Mouse (Mus musculus): ENCODE results near the gene Strn. TPM values are rescaled to one million over a fixed set of nuclear protein-coding genes. Genes with fewer than 3 reads are reported as not detected.

Strn gene
- polyA plus RNA-seq, 1 experiment from 2014 or later, result 4.3 TPM

DNA sequence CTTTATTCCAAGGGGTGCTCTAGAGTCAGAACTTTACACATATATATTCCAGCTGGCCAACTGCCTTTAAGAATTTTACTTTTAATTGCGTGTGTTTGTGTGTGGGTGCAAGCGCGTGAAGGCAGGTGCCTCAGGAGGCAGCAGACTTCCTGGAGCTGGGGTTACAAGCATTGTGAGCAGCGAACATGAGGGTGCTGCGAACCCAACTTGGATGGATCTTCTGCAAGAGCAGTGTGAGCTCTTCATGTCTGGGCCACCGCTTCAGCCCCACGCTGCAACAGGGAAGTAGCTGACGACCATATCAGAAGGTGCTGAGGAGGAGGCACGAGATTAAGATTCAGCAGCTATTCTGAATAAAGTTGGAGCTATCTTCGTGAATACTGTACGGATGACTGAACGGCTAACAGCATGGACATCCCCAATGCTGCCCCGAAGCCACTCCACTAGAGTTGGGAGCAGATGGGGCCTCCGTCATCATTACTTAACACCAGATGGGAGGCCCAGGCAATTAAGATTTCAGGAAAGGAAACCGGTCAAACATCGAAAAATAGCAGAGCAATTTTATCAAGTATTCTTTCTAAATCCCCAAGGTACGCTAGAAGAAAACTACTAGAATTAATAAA is 93.0 kb downstream of the Strn start:
- Histone ChIP-seq H3K4me2 (ENCODE audit: low read length) (no peak overlapping the region), H3K27me3 (replicated peaks; ENCODE audit: control insufficient read depth, insufficient read depth, low read length) (no peaks in the 10 kb centered on the region), H3K4me3 (ENCODE audit: low read length) (no peak overlapping the region), H3K9me3 (ENCODE audit: control insufficient read depth, low read length) (no peaks in the 10 kb centered on the region), H3K4me1 (ENCODE audit: control insufficient read depth, insufficient read depth, low read depth, low read length) (no peaks in the 10 kb centered on the region), H3K27ac (ENCODE audit: low read depth, low read length) (no peak overlapping the region), H3K36me3 (ENCODE audit: control insufficient read depth, insufficient read depth, low read length) (no peaks in the 10 kb centered on the region), H3K9ac (ENCODE audit: low read depth, low read length) (no peak overlapping the region)
- 63% methylated on average over 17 of the region's 17 CpGs for WGBS
- peak; percentile 67; the same call in 1 of the 2 replicates for ATAC-seq

DNA sequence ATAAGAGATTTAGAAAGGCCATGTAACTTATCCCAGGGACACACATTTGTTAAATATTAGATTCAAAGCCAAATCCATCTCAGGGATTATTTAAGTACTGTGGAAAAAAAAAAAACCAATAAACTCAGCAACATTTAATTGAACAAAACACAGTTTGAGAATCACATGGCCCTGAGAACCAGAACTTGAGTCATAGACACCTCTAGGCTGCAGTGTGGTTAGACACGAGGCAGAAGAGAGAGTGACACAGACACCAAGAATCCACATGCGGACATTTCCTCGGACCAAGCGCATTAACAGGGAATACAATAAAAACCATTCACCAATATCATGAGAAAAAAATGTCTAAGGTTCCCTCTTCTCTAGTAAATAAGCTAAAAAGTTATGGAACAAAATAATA is 94.7 kb downstream of the Strn start:
- Histone ChIP-seq H3K4me2 (ENCODE audit: low read length) (no peak overlapping the region), H3K27ac (ENCODE audit: low read depth, low read length) (no peak overlapping the region), H3K27me3 (replicated peaks; ENCODE audit: control insufficient read depth, insufficient read depth, low read length) (no peaks in the 10 kb centered on the region), H3K36me3 (ENCODE audit: control insufficient read depth, insufficient read depth, low read length) (no peaks in the 10 kb centered on the region), H3K9me3 (ENCODE audit: control insufficient read depth, low read length) (no peaks in the 10 kb centered on the region), H3K4me1 (ENCODE audit: control insufficient read depth, insufficient read depth, low read depth, low read length) (no peaks in the 10 kb centered on the region), H3K9ac (ENCODE audit: low read depth, low read length) (no peak overlapping the region), H3K4me3 (ENCODE audit: low read length) (no peak overlapping the region)
- no peak for ATAC-seq
- 88% methylated on average over 4 of the region's 4 CpGs for WGBS

DNA sequence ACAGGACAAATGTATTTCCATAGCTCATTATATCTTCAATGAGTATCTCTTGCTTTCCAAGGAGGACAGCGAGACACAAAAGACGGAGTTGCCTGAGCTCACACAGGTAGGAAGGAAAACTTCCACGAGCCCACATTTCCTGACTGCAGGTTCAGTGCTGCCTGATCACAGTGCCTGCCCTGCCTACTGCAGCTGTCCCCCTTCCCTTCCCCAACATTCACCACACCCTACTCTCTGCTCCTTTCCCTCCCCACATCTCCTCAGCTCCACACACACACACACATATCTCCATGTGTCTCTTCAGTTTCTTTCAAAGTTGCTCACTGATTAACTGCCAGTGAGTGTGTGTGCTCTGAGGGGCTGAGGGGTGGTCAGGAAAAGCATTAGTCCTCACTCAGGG is 96.6 kb downstream of the Strn start:
- Histone ChIP-seq H3K4me3 (ENCODE audit: low read length) (no peak overlapping the region), H3K9ac (ENCODE audit: low read depth, low read length) (no peak overlapping the region), H3K27ac (ENCODE audit: low read depth, low read length) (no peak overlapping the region), H3K27me3 (replicated peaks; ENCODE audit: control insufficient read depth, insufficient read depth, low read length) (no peaks in the 10 kb centered on the region), H3K36me3 (ENCODE audit: control insufficient read depth, insufficient read depth, low read length) (no peaks in the 10 kb centered on the region), H3K4me2 (ENCODE audit: low read length) (no peak overlapping the region), H3K4me1 (ENCODE audit: control insufficient read depth, insufficient read depth, low read depth, low read length) (no peaks in the 10 kb centered on the region), H3K9me3 (ENCODE audit: control insufficient read depth, low read length) (no peaks in the 10 kb centered on the region)
- 92% methylated on average over 3 of the region's 3 CpGs for WGBS
- ATAC-seq, result no peak

DNA sequence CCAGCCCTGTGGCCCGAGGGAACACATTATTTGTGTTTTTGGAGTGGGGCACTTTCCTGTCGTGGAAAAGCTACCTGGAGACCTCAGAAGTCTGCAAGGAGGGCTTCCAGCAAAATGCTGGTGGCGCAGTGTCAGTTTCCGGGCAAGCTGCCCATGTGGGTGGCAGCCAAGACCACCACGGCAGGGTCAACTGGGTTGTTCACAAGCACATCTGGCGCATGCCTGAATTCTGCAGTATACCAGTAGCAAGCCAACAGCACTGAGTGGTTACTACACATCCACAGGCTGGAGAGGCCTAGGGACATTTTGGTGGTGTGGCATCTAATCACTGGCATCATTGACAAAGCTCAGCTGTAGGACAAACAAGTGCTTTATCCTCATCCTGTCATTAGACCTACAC is 97.9 kb downstream of the Strn start:
- Histone ChIP-seq H3K4me1 (ENCODE audit: control insufficient read depth, insufficient read depth, low read depth, low read length) (no peaks in the 10 kb centered on the region), H3K36me3 (ENCODE audit: control insufficient read depth, insufficient read depth, low read length) (no peaks in the 10 kb centered on the region), H3K4me2 (ENCODE audit: low read length) (no peak overlapping the region), H3K9me3 (ENCODE audit: control insufficient read depth, low read length) (no peaks in the 10 kb centered on the region), H3K4me3 (ENCODE audit: low read length) (no peak overlapping the region), H3K9ac (ENCODE audit: low read depth, low read length) (no peak overlapping the region), H3K27me3 (replicated peaks; ENCODE audit: control insufficient read depth, insufficient read depth, low read length) (no peaks in the 10 kb centered on the region), H3K27ac (ENCODE audit: low read depth, low read length) (no peak overlapping the region)
- WGBS, result 66% methylated on average over 6 of the region's 6 CpGs
- ATAC-seq, result no peak

DNA sequence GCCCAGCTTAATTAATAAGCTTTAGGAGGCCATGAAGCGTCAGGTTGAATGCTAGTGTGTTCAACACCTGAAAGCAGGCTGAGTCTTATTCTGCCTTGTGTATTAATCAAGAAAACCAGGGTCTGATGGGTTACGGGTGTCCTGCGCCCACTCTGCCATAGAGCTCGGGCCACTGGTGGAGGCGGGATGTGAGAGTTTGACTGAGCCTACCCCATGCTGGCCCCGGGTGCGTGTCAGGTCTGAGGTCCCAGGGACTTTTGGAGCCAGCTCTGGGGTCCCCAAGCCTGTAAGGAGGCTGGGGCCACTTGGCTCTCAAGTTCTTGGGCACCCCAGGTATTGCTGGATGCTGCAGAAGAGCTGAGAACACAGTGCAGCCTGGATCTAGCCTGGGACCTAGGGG is 99.9 kb downstream of the Strn start:
- no peak overlapping the region for H3K4me3 ChIP-seq (ENCODE audit: low read length)
- H3K4me1 ChIP-seq (ENCODE audit: control insufficient read depth, insufficient read depth, low read depth, low read length), result no peaks in the 10 kb centered on the region
- no peak for ATAC-seq
- no peaks in the 10 kb centered on the region for H3K27me3 ChIP-seq (replicated peaks; ENCODE audit: control insufficient read depth, insufficient read depth, low read length)
- H3K27ac ChIP-seq (ENCODE audit: low read depth, low read length), result no peak overlapping the region
- WGBS, result 94% methylated on average over 7 of the region's 7 CpGs
- no peak overlapping the region for H3K4me2 ChIP-seq (ENCODE audit: low read length)
- no peaks in the 10 kb centered on the region for H3K36me3 ChIP-seq (ENCODE audit: control insufficient read depth, insufficient read depth, low read length)
- no peak overlapping the region for H3K9ac ChIP-seq (ENCODE audit: low read depth, low read length)
- H3K9me3 ChIP-seq (ENCODE audit: control insufficient read depth, low read length), result no peaks in the 10 kb centered on the region

DNA sequence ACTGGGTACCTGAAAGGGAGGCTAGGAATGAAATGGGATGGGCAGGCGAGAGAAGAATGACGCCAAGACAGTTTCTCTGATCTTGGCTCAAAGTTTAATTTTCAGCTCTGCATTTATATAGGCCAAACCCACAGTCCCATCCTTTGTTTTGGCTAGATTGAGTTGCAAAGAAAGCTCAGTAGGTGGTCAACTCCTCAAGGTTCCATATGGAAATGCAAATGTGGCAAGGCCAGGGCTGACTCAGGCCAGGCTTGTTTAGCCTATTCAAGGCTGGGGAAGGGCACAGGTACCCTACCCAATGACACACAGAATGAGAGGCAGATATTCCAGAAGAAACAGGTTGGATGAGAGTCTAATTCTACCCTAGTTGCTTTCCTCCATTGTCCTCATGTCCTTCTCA is 101.4 kb downstream of the Strn start:
- 47% methylated on average over 2 of the region's 2 CpGs for WGBS
- ATAC-seq, result no peak
- H3K36me3 ChIP-seq (ENCODE audit: control insufficient read depth, insufficient read depth, low read length), result no peaks in the 10 kb centered on the region

DNA sequence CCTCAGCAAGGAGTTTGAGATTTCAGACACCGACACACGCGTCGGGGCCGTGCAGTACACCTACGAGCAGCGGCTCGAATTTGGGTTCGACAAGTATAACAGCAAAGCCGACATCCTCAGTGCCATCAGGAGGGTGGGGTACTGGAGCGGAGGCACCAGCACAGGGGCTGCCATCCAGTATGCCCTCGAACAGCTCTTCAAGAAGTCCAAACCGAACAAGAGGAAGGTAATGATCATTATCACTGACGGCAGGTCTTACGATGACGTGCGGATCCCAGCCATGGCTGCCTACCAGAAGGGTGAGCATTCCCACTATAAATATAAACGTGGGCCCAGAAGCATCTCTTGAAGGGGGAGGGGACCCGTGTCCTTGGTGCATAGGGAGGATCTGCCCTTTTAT is 112.1 kb downstream of the Strn start:
- Histone ChIP-seq H3K27ac (ENCODE audit: low read depth, low read length) (no peak overlapping the region), H3K4me3 (ENCODE audit: low read length) (no peak overlapping the region), H3K4me1 (ENCODE audit: control insufficient read depth, insufficient read depth, low read depth, low read length) (no peaks in the 10 kb centered on the region), H3K4me2 (ENCODE audit: low read length) (no peak overlapping the region), H3K27me3 (replicated peaks; ENCODE audit: control insufficient read depth, insufficient read depth, low read length) (no peaks in the 10 kb centered on the region), H3K9ac (ENCODE audit: low read depth, low read length) (no peak overlapping the region), H3K36me3 (ENCODE audit: control insufficient read depth, insufficient read depth, low read length) (no peaks in the 10 kb centered on the region), H3K9me3 (ENCODE audit: control insufficient read depth, low read length) (no peaks in the 10 kb centered on the region)
- no peak for ATAC-seq
- WGBS, result 95% methylated on average over 19 of the region's 19 CpGs

More for the DNA sequence above, 101.4 kb downstream of the Strn start:
- Histone ChIP-seq H3K9ac (ENCODE audit: low read depth, low read length) (no peak overlapping the region), H3K4me2 (ENCODE audit: low read length) (no peak overlapping the region), H3K27ac (ENCODE audit: low read depth, low read length) (no peak overlapping the region), H3K9me3 (ENCODE audit: control insufficient read depth, low read length) (no peaks in the 10 kb centered on the region), H3K4me3 (ENCODE audit: low read length) (no peak overlapping the region), H3K27me3 (replicated peaks; ENCODE audit: control insufficient read depth, insufficient read depth, low read length) (no peaks in the 10 kb centered on the region), H3K4me1 (ENCODE audit: control insufficient read depth, insufficient read depth, low read depth, low read length) (no peaks in the 10 kb centered on the region)

DNA sequence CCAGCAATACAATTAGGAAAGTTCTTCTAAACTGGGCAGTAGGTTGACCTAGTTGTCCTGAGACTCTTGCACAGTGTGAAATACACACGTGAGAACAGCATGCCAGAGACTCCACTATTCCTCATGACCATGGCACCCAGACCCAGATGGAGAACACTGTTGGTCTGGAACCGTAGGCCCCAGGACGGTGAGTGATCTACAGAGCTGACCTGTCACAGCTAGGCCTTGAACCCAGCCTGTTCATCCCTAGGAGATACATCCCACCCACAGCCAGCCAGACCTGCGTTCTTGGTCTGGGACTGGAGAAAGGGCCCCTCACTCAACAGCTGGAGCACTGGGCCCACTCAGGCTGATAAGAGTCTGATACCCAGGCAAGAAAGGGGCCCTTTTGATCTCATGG is 115.1 kb downstream of the Strn start:
- Histone ChIP-seq H3K9me3 (ENCODE audit: control insufficient read depth, low read length) (no peaks in the 10 kb centered on the region), H3K27me3 (replicated peaks; ENCODE audit: control insufficient read depth, insufficient read depth, low read length) (no peaks in the 10 kb centered on the region), H3K27ac (ENCODE audit: low read depth, low read length) (no peak overlapping the region), H3K9ac (ENCODE audit: low read depth, low read length) (no peak overlapping the region), H3K4me3 (ENCODE audit: low read length) (no peak overlapping the region), H3K36me3 (ENCODE audit: control insufficient read depth, insufficient read depth, low read length) (no peaks in the 10 kb centered on the region), H3K4me2 (ENCODE audit: low read length) (no peak overlapping the region), H3K4me1 (ENCODE audit: control insufficient read depth, insufficient read depth, low read depth, low read length) (no peaks in the 10 kb centered on the region)
- ATAC-seq, result no peak
- 91% methylated on average over 4 of the region's 4 CpGs for WGBS

DNA sequence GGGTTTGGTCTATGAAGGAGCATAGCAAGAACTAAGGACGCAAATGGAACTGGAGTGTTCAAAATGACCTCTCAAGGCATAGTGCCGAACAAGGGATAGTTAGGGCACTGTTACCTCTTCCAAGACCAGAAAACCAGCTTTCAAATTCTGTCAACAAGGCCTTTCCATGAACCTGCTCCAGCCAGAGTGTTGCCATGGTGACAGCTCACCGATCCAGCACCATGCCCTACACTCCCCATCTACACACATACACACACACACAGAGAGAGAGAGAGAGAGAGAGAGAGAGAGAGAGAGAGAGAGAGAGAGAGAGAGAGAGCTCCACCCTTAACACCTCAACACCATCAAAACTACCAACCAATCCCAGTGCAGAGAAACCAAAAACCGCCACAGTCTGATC is 116.3 kb downstream of the Strn start:
- no peak for ATAC-seq
- H3K4me2 ChIP-seq (ENCODE audit: low read length), result no peak overlapping the region
- no peaks in the 10 kb centered on the region for H3K4me1 ChIP-seq (ENCODE audit: control insufficient read depth, insufficient read depth, low read depth, low read length)
- no peak overlapping the region for H3K27ac ChIP-seq (ENCODE audit: low read depth, low read length)
- 78% methylated on average over 4 of the region's 4 CpGs for WGBS
- H3K9ac ChIP-seq (ENCODE audit: low read depth, low read length), result no peak overlapping the region
- no peaks in the 10 kb centered on the region for H3K27me3 ChIP-seq (replicated peaks; ENCODE audit: control insufficient read depth, insufficient read depth, low read length)
- H3K36me3 ChIP-seq (ENCODE audit: control insufficient read depth, insufficient read depth, low read length), result no peaks in the 10 kb centered on the region
- no peak overlapping the region for H3K4me3 ChIP-seq (ENCODE audit: low read length)
- no peaks in the 10 kb centered on the region for H3K9me3 ChIP-seq (ENCODE audit: control insufficient read depth, low read length)

DNA sequence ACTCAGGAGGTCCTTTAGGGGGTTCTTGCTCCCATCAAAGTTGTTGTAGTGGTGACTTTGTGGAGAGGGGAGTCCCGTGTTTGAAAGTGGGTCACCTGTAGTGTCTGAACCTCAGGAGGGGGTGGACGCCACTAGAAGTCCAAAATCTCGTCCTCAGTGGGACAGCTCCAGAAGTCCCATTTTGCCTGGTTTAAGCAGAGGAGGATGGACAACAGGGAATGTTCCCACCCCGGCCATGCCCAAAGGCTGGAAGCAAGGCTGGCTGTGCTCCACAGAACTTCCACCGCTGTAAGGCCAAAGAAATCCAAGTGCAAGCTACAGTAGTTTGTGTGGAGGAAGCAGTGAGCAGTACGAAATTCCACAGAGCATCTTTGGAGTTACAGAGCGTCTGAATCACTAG is 117.0 kb downstream of the Strn start:
- Histone ChIP-seq H3K9me3 (ENCODE audit: control insufficient read depth, low read length) (no peaks in the 10 kb centered on the region), H3K9ac (ENCODE audit: low read depth, low read length) (no peak overlapping the region), H3K27ac (ENCODE audit: low read depth, low read length) (no peak overlapping the region), H3K36me3 (ENCODE audit: control insufficient read depth, insufficient read depth, low read length) (no peaks in the 10 kb centered on the region), H3K27me3 (replicated peaks; ENCODE audit: control insufficient read depth, insufficient read depth, low read length) (no peaks in the 10 kb centered on the region), H3K4me3 (ENCODE audit: low read length) (no peak overlapping the region), H3K4me2 (ENCODE audit: low read length) (no peak overlapping the region), H3K4me1 (ENCODE audit: control insufficient read depth, insufficient read depth, low read depth, low read length) (no peaks in the 10 kb centered on the region)
- WGBS, result 92% methylated on average over 7 of the region's 7 CpGs
- no peak for ATAC-seq
